Mouse (Mus musculus) macrophage (primary cell): ENCODE data around the gene Cbx1. TPM values are rescaled to one million over a fixed set of nuclear protein-coding genes. Genes with fewer than 3 reads are reported as not detected.

Experiments
- H3K27ac ChIP-seq: fragments of 350-480 bp; formaldehyde crosslinking; 2 replicates; pipeline ENCODE4 v1.9.0; 2021
- H3K36me3 ChIP-seq: fragments of 350-480 bp; formaldehyde crosslinking; 2 replicates; pipeline ENCODE4 v1.9.0; 2021; ENCODE audit errors: inconsistent target
- H3K4me3 ChIP-seq: fragments of 350-480 bp; formaldehyde crosslinking; 2 replicates; pipeline ENCODE4 v1.9.0; 2021; ENCODE audit errors: inconsistent target
- H3K79me2 ChIP-seq: fragments of 350-480 bp; formaldehyde crosslinking; 2 replicates; pipeline ENCODE4 v1.9.0; 2021; ENCODE audit errors: inconsistent target
- WGBS: methylation state at CpG from one replicate; pipeline ENCODE4 v1.1.7; 2026; ENCODE audit warnings: inconsistent platforms; ENCODE audit not compliant: missing documents; 5-methylcytosine and 5-hydroxymethylcytosine counted together
- polyA plus RNA-seq: library from polyadenylated mRNA; stranded (reverse); fragments of 250-400 nt; gene quantifications from 3 replicates; pipeline ENCODE4 v1.2.4, GENCODE M21; 2018; ENCODE audit warnings: inconsistent platforms

Cbx1 gene
- polyA plus RNA-seq, 1 experiment from 2014 or later = 73.7 TPM

DNA sequence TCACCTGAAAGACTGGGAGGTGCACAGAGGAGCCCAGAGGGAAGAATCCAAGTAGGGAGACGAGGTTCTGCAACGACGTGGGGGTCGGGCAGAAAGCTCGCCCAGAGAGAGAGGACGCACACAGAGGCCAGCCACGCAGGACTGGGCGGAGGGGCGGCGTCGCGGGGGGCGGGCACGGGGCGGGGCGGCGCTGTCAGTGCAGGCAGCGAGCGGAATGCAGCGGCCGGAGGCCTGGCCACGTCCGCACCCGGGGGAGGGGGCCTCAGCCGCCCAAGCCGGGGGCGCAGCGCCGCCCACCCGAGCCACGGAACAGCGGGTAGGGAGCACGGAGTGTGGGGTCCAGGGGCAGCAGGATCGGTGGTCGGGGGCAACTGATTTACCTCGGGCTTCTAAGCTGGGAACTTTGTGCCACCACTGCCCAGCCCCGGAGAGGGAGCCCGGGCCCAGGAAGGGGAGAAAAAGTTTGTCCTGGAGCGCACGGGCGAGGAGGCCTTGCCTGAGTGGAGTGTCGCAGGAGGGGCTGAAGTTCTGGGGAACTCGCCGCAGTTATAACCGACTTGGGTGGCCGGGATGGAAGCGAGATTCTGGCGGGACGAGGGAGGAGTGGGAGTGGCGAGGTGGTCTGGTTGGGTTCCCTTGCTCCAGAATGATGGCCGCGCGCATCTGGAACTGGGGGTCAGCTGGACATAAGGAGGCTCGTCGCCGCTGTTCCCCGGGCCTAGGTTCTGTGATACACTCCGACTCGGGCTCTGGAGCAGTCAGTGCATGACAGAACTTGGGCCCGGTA, 60.9 kb downstream of the Cbx1 start, which contains the start of gene Copz2:
Gene Copz2, plus strand, starts transcription at position 190 of the 787 bp plus-strand sequence.
- H3K27ac ChIP-seq = no peak within 1 kb of the TSS
- H3K36me3 ChIP-seq = no peaks in the 10 kb centered on the region
- H3K79me2 ChIP-seq = no peaks in the 10 kb centered on the region
- H3K4me3 ChIP-seq = peak within 1 kb of the TSS; percentile 59
- WGBS = 2% methylated on average over 39 of the region's 60 CpGs

DNA sequence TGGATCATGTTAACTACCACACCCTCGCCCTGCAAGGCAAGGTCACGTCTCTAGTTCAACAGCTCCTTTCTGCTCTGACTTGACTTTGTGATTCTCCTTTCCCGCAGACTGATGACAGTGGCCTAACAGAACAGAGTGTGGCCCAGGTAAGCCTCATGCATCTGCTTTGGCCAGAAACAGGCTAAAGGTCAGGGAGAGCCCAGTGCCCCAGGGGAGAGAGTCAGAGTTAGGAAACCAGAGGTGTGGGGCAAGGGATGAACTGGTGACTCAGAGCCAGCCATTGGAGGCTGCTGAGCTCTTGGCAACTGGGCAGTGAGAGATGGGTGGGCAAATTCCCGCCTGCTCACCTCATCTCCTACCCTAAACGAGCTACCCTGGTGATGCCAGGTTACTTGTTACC, 68.5 kb downstream of the Cbx1 start:
- no peaks in the 10 kb centered on the region for H3K36me3 ChIP-seq
- WGBS = 93% methylated on average over 5 of the region's 5 CpGs
- H3K79me2 ChIP-seq = no peaks in the 10 kb centered on the region
- no peak overlapping the region for H3K27ac ChIP-seq
- H3K4me3 ChIP-seq = no peak overlapping the region

Other genes starting within 250 kb of the Cbx1 start
- 14.2 to 28.6 TPM (median 20.6 TPM) in 3 replicates for gene Snx11, start 11.6 kb upstream of the Cbx1 start, polyA plus RNA-seq
- gene Nfe2l1, start 40.8 kb downstream of the Cbx1 start, polyA plus RNA-seq = 85.5 to 118 TPM (median 95.5 TPM) in 3 replicates
- 11.9 to 23.0 TPM (median 16.0 TPM) in 3 replicates for gene Copz2, start 60.7 kb downstream of the Cbx1 start, polyA plus RNA-seq
- gene Cdk5rap3, start 127.4 kb downstream of the Cbx1 start, polyA plus RNA-seq = 15.0 to 17.0 TPM (median 16.0 TPM) in 3 replicates
- gene Prr15l, start 139.0 kb downstream of the Cbx1 start, polyA plus RNA-seq = 0.19 TPM in 1 of 3 replicates, not detected in the others
- 15.4 to 17.0 TPM (median 15.6 TPM) in 3 replicates for gene Pnpo, start 154.9 kb downstream of the Cbx1 start, polyA plus RNA-seq
- gene Sp2, start 193.8 kb downstream of the Cbx1 start, polyA plus RNA-seq = 10.9 to 20.7 TPM (median 12.1 TPM) in 3 replicates
- 0.09 TPM in 1 of 3 replicates, not detected in the others for gene Sp6, start 224.3 kb downstream of the Cbx1 start, polyA plus RNA-seq
- 0.57 to 3.6 TPM (median 1.3 TPM) in 3 replicates for gene Scrn2, start 240.8 kb downstream of the Cbx1 start, polyA plus RNA-seq